Mouse (Mus musculus) adrenal gland, adult 18-20 months (tissue): ENCODE measurements around the gene Arf1. TPM values are rescaled to one million over a fixed set of nuclear protein-coding genes. Genes with fewer than 3 reads are reported as not detected.

Experiments used
- DNase-seq, 2 experiments: peaks; one replicate each; pipeline ENCODE4 v3.0.0; 2021 to 2022; ENCODE audit warnings: low spot score in 2 of 2
- total RNA-seq, 2 experiments: library from RNA; stranded (reverse); gene quantifications; 1 replicate in 1 of 2; 2 replicates in 1 of 2; pipeline ENCODE4 v1.2.3; 2021

Gene Arf1
- total RNA-seq, 2 experiments from 2014 or later = 407 to 488 TPM

DNA sequence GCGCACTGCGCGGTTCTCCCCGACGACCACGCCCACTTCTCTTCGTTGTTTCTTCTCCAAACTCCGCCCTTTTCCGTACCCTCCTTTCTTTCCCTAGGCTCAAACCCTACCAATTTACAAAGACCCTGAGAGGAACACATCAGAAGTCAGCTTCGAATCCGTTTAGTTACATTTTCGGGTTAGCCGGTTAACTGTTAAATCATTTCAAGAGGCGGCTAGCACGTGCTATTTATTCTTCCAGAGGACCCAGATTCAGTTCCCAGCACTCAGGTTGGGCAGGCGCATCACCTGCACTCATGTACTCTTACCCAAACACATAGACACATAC, 36.0 kb downstream of the Arf1 start, which contains the start of gene Guk1:
Guk1 (minus strand) TSS at position 154 of the 328 bp plus-strand sequence.
- no peak for DNase-seq

DNA sequence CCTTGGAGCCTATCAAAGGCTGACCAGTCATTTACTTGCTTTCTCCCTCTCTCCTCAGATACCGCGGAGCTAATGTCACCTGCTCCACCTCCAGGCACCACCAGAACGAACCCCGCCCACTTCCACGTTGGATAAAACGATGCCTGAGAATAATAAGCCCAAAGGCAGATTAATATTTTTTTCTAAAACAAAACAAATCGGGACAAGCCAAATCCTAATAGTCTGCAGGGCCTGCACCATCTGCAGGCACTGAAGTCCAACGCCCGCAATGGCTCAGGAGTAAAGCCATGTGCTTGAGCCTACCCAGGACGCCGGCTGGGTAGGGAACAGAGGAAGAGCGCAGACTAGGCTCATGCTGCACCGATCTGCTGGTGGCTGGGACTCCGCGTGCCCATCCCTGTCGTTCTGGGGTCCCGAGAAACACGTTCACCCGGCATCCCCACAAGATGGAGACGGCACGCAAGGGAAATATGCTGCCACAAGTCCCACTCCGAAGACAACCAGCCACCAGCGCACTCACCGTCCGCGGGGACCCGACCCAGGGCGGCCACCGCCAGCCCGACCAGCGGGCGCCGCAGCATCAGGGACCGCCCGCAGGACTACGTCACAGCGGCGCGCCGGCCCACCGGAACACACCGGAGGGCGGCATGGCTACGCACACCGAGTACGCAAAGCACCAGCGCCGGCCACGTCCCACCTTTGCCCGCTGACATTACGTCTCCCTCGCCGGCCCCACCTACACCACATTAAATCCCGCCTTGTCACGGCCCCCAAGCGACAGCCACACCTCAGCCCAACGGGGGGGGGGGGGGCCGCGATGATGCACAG, 36.6 kb downstream of the Arf1 start:
- DNase-seq = peak; percentile 84 to 89

GRCm38 (mm10) chr11:59187706-59188105, 40.4 kb downstream of the Arf1 start:
- DNase-seq = no peak

DNA sequence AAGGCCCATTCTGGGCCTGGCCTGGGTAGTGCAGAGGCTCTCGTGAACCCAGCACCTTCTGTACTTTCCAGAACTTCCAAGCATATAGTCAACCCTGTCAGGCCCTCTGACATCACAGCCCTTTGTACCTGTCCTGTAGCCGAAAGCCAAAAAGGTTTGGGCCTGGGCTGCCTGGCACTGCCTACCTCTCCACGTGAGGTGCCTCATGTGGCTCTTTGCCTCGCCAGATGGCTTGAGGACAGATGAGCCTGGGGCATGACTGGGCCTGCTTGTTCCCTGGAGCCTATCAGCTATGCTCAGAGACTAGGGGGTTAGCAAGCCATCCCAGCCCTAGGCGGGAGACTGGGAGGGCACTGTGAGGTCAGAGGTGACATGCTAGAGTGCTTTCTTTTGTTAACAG, 42.6 kb downstream of the Arf1 start:
- DNase-seq = no peak

DNA sequence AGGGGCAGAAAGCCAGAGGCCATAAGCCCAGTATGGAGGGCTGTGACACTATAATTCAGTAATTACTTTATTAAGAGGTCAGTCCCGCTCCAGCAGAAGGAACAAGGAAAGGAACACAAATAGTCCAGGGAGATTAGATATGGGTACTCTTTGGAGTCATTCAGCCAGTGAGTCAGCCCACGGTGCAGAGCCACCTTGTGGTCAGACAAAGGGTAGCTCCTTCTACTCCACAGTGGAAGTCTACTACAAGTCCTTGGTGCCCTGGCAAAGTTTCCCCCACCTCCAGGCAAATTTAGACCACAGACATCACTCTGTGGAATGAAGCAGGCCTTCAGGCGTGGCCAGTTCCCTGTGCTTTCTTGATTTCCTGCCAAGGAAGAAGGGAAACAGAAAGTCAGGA, 44.2 kb downstream of the Arf1 start:
- peak; percentile 45 to 49 for DNase-seq

GRCm38 (mm10) chr11:59182864-59183331, 45.2 kb downstream of the Arf1 start, which contains the start of gene Gjc2:
Gjc2 (minus strand) TSS chr11:59183213.
- peak in 1 of 2 experiments; percentile 49 for DNase-seq

DNA sequence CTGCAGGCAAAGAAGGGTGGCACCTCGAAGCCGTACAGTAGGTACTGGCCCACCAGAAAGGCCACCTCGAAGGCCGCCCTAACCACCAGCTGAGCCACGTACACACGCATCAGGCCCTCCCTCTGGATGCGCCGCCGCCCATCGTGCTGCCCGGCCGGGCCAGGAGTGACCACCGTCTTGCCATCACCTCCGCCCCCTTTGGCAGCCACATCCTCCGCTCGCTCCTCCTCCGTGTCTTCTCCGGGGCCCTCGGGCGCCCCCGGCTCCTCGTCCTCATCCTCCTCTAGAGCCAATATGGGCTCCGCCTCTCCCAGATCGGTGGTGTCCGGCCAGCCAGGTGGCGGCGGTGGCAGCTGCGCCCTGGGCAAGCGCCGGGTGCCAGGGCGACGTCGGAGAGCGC, 51.1 kb downstream of the Arf1 start:
- no peak for DNase-seq

GRCm38 (mm10) chr11:59176475-59176874, 51.6 kb downstream of the Arf1 start:
- no peak for DNase-seq

DNA sequence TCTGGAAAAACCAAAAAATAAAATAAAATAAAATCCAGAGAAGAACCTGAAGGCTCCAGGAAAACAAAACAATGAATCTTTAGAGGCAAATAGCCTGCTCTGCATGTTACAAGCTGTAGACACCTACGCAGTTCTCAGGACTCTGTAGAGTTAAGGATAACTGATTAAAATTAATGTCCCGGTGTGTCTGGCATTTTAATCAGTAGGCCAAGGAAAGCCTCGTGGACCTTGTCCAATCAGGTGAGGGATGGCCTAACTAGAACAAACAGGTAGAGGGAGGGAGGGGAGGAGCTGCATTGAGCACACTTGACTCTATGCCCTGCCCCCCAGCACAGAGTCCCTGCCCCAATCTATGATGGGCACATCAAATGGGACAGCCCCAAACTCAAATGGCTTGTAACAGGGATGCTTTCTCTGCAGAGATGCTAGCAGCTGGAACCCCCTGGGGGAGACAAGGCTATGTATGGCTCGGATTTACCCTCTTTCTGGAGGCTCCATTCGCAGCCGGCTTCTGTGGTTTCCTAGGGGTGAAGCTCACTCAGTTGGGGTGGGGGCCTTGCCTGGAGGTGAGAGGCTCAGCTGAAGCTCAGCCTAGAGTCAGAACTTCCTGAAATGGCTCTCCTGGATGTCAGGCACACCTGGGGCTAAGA, 53.8 kb downstream of the Arf1 start:
- DNase-seq = no peak

DNA sequence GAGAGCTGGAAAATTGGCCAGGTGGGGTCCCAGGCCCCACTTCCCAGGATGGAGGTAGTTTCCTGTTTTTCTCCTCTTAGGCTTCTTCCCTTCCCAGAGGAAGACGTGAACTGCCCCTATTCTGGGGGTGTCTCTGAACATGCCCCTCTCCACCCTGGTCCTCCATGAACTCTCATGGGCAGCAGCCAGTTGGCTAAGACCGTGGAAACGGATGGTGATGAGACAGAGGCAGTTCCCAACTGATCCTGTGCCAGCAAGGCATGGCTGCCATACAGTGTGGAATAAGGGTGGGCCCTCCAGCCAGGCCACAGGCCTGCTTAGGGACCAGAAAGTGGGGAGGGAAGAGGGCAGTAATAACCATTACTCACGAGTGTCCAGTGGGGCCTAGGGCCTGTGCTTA, 57.5 kb downstream of the Arf1 start:
- DNase-seq = no peak

GRCm38 (mm10) chr11:59169807-59170206, 58.3 kb downstream of the Arf1 start:
- DNase-seq = no peak

GRCm38 (mm10) chr11:59165616-59166241, 62.3 kb downstream of the Arf1 start:
- DNase-seq = no peak

DNA sequence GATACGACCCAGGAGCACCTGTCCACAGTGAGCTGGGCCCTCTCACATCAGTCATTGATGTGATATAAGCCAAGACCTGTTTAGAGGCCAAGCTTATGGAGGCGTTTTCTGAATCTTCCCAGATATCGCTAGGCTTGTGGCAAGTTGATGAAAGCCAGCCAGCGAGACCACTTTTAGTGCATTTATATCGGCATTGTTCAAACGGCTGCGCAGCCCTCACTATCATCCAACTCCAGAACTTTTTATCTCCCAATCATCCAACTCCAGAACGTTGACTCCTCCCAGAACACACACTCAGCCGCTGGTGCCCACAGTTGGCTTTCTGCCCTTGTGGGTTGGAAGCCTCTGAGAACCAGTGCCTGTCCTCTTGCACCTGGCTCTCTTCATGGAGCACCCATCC, 63.7 kb downstream of the Arf1 start:
- no peak for DNase-seq

- peak; percentile 93 to 94 for DNase-seq
Observed at GRCm38 (mm10) chr11:59163255-59164236, 64.5 kb downstream of the Arf1 start, which contains the start of gene Iba57. Iba57 (minus strand) TSS chr11:59163739.

DNA sequence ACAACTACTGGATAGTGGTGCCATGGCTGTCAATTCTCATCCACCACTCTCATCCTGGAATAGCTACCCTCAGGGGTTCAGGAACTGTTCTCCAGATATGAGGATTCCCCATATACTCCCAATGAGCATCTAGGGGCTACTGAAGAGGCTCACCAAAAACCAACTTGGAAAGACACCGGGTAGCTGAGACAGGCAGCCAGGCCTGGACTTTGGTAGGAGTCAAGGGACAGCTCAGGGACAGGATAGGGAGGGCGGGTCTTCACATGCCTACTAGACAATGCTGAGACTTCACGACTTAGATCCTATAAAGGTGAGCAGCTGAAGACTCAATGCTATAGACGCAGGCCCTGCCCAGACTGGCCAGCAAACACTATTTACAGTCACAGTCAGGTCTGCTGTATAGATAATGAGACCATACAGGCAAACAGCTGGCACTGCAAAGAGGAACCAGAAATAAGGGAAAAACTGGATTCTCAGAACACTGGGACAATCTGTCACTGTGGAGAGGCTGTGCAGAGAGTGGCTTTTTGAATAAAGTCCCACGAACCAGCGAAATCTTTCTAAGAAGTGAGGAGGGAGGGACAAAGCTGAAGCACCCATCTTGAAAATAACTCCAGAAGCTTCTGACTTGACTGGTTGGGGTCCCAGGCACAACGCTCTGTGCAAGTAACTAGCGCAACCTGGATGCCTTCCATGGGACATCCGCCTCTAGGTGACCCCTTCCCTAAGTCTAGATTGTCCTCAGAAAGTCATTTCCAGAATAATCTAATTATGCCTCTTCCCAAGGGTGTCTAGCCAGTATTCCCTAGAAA, 65.4 kb downstream of the Arf1 start:
- no peak for DNase-seq

Other genes with a start within 250 kb of the Arf1 start
- 1 to 10 TPM in 1 of 2 experiments, under 1 TPM in 1; 0.99 to 2.4 TPM for gene Obscn, start 91.9 kb downstream of the Arf1 start, total RNA-seq
- gene Iba57, start 64.5 kb downstream of the Arf1 start, total RNA-seq = 10 to 100 TPM; 16.3 to 21.7 TPM
- under 1 TPM; 0.48 to 0.60 TPM for gene Gjc2, start 45.1 kb downstream of the Arf1 start, total RNA-seq
- 10 to 100 TPM; 57.3 to 71.5 TPM for gene Guk1, start 36.1 kb downstream of the Arf1 start, total RNA-seq
- 10 to 100 TPM; 50.6 to 58.9 TPM for gene Mrpl55, start 25.8 kb downstream of the Arf1 start, total RNA-seq
- 10 to 100 TPM; 20.4 to 27.1 TPM for gene 2310033P09Rik, start 19.9 kb downstream of the Arf1 start, total RNA-seq
- not detected for gene Wnt3a, start 62.5 kb upstream of the Arf1 start, total RNA-seq
- 1 to 10 TPM in 1 of 2 experiments, under 1 TPM in 1; 0.80 to 1.1 TPM for gene Wnt9a, start 78.7 kb upstream of the Arf1 start, total RNA-seq
- gene Prss38, start 147.4 kb upstream of the Arf1 start, total RNA-seq = not detected
- gene Jmjd4, start 221.8 kb upstream of the Arf1 start, total RNA-seq = 10 to 100 TPM in 1 of 2 experiments, 1 to 10 TPM in 1; 9.7 to 10.7 TPM
- gene Snap47, start 222.9 kb upstream of the Arf1 start, total RNA-seq = 10 to 100 TPM; 72.5 to 92.1 TPM
- gene Zfp867, start 244.2 kb upstream of the Arf1 start, total RNA-seq = 1 to 10 TPM; 3.7 TPM